Mouse (Mus musculus) gastrocnemius, postnatal 10 days (tissue): ENCODE results near the gene Ercc1. TPM values are rescaled to one million over a fixed set of nuclear protein-coding genes. Genes with fewer than 3 reads are reported as not detected.

Experiments
- DNase-seq: peaks from one replicate; pipeline ENCODE4 v3.0.0; 2021; ENCODE audit warnings: mixed read lengths
- total RNA-seq, 2 experiments: library from RNA; stranded (reverse); gene quantifications; 2 replicates each; pipeline ENCODE4 v1.2.3; 2021

The Ercc1 gene
- total RNA-seq, 2 experiments from 2014 or later: 31.9 to 35.9 TPM

DNA sequence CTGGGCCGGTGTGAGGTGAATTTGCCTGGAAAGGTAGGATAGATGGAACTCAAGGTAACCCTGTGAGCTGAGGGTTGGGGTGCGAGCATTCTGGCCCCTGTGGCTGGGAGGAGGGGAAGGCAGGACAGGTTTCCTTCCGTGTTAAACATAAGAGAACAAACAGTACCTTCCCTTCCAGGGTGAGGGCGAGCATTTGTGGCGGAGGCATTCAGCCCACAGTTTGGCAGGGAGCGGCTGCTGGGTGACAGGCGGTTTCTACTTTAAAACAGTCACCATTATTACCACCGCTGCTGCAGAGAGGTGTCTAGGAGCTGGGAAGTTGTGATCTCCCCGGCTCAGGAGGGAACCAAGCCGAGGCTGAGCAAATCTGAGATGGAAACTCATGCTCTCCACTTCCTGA is 7.5 kb upstream of the Ercc1 start:
- DNase-seq: no peak

DNA sequence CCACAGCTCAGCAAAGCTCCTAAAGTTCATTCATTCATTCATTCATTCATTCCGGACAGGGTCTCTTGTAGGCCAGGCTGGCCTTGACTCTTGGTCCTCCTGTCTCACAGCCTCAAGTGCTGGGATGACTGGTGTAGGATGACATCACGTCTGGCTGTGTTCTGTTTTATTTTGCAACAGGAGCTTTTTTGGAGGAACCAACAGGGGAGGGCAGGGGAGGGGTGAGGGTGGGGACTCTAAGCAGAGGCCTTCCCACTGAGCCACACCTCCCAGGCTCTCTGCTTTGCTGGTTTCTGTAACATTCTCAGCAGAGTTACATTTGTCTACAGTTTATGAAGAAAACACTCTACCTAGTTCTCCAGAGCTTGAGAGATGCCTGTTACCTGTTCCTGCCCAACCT is 6.5 kb upstream of the Ercc1 start:
- DNase-seq: no peak

DNA sequence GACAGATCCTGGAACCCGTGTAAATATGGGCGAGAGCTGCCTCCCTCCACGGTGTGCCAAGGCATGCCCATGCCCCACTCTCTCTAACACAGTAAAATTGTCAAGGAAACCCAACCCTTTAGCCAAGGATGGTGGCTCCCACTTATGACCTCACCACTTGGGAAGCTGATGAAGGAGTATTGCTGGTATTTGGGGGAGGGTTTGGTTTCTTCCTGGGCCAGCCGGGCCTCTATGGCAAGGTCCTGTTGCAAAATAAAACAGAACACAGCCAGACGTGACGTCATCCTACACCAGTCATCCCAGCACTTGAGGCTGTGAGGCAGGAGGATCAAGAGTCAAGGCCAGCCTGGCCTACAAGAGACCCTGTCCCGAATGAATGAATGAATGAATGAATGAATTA is 6.0 kb upstream of the Ercc1 start:
- DNase-seq: no peak

DNA sequence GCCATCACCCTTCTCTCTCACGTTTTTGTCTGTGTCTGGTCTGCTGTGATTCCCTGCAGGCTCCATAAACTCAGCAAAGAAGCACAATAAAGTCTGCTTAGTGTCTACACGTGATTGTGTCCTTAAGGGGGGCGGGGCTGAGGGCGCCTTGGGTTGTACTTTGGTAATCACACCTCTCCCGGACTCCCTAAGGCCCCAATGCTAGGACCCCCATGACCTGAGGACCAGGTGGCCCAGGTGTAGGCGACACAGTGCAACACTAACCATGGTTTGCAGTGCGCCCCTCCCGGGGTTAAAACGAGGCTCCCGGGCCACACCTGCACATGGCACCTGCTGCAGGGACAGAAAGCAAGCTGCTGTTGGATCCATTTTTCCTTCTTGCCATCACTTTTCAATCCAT is 3.3 kb upstream of the Ercc1 start:
- no peak for DNase-seq

DNA sequence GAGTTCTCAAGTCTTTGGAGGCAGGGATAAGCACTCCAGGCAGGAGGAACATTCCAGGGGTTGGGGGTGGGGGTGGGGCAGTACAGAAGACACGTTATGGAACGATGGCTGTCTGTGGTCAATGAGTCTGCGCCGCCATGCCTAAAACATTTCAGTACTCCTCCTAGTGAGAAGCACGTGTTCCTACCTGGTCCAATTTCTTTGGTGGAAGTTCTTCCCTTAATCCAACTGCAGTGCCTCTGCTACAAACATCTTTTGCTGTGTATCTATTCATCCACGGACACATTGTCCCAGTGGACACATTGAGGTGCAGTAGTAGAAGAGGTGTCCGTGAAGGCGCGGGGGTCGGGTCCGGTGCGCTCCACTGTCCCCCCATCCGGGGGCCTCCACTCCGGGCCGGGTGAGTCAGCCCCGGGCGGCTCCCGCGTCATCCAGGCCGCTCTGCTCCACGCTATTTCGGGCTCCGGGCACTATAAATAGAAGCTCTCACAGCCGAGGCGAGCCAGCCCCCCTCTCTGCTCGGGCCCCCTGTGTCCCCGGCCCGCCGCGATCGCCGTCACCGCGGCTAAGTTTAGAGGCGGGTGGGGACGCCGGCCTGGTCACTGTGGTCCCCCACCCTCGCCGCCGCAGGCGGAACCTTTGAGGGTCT is 2.7 kb upstream of the Ercc1 start:
- peak; percentile 59 for DNase-seq

DNA sequence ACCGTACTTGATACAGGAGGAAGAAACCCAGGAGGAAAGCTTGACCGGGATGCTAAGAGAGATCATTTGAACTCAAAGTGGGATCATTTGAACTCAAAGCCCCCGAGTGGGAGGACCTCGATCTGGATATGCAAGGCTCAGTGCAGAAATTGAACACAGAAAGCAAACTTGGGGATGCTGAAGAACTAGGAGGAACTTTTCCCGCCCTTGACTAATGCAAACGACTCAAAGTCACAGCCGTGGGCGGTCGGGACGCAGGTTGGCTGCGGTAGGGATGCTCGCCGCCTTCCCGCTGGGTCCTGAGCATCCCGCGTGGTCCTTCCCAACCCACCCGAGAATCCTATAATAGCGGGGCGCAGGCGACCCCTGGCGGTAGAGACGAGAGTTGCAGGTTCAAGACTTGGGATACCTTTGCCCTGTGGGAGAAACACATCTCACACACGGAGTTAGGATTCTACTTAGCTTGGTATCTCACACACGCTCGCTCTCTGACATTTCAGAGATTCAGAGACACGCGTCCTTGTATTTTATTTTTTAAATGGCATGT is 2.0 kb upstream of the Ercc1 start:
- DNase-seq: peak; percentile 90

DNA sequence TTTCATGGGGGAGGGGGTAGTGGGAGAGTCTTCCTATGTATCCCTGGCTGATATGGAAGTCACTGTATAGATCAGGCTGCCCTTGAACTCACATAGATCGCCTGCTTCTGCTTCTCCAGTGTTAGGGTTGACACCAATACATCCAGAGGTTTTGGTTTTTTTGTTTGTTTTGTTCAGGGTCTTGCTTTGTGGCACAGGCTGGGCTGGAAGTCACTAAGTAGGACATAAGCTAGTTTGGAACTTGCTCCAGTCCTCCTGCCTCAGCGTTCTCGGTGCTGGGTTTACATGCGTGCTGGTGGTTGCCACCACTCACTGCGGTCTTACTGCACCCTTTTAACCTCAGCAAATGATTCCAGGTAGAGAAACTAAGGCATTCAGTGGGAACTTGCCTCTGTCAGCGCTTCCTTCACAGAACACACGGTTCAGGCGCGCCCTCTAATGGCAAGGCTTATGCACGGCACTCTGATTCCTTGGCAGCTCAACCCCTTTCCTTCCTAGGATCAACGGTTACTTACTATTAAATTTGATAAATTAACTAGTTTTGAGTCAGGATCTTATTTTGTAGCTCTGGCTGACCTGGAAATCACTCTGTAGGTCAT is 1.3 kb upstream of the Ercc1 start:
- peak; percentile 71 for DNase-seq

DNA sequence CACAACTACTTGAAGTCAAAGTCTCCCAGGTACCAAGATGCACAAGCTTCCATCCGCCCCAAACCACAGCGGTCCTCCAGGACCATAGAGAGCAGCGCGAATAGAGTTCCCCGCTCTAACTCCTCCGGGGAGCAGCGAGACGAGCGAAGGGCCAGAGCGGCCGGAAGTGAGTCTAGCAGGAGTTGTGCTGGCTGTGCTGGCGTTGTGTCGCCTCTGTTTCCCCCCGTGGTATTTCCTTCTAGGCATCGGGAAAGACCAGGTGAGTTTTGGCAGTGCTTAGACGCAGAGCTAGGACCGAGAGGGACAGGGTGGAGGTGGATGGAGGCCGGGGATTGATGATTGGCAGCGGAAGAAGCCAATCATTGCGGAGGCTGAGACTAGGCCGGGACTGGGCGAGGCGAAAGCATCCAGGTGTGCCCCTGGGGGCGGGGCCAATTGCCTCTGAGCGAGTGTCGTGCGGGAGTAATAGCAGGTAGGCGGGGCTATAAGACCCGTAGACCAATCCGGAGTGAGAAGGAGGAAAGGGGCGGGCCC is 427 bp downstream of the Ercc1 start:
- peak; percentile 87 for DNase-seq

DNA sequence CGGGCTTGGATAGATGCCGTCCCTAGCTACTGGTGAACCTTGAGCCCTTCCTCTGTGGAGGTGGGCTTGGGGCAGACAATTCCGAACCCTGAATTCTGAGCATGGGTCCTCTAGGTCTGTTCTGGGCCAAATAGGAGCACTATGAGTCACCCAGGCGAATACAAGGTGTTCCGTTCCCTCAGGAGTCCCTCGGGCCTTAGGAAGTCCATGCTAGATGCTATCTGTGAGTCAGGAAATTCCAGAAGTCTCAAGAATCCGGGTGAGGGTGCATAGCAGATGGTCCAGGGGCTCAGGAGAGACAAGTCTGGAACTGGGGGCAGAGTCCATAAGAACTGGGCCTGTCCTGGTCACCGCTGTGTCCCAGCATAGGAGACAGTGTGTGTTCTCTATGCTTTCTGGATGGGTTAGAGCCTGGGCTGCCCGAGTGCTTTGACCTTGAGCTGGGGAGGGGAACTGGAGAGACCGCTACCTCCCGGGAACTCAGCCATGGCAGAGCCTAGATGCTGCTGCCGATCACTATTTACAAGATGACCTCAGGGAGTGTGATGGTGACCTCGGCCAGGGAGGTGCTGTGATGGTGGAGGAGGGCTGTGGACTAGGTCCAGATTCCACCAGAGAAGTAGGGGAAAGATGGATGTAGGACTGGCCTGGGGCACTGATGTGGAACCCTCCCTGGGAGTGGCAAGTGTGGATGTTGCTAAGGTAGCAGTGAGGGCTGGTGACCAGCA is 4.8 kb downstream of the Ercc1 start:
- no peak for DNase-seq

DNA sequence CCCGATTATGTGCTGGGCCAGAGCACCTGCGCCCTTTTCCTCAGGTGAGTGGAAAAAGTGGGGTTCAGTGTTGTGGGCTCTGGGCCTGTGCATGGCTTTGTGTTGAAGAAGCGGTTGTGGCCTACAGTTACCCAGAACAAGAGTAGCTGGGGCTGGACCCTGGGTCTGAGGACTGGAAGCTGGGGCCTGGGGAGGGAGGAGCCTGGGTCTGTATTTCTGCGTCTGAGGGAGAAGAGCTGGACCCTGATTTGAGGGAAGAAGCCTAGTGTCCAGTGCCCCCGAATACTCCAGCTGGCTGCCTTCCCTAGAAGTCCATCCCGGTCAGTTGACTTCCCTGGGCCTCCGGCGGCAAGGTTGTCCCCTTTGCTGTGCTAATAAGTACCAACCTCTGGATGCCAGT is 5.6 kb downstream of the Ercc1 start:
- DNase-seq: no peak

DNA sequence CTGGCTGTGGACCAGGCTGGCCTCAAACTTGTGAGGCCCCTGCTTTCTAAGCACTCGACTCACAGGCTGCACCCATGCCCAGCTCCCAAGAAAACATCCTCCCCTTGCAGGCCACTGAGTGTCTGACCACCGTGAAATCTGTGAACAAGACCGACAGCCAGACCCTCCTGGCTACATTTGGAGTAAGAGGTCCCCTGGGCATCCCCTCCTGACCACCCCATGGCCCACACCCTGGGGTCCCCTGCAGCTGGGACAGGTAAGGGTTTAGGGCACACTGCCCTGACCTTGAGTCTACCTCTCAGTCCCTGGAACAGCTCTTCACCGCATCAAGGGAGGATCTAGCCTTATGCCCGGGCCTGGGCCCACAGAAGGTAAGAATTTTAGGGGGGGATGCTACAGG is 10.4 kb downstream of the Ercc1 start:
- no peak for DNase-seq

DNA sequence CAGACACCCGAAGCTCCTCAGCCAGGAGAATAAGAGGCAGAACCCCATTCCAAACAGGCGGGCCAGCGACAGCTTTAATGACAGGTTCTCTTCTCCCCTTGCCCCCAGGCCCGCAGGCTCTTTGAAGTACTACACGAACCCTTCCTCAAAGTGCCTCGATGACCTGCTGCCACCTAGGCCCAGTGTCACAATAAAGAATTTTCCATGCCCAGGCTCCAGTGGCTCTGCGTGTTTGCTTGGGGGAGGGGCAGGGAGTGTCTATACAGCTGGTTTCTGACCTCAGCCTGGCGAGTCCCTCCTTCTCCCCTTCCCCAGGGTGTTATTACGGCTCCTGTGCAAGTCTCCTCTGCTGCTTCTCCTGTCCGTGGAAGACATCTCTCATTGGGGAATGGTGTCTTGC is 11.7 kb downstream of the Ercc1 start:
- no peak for DNase-seq

DNA sequence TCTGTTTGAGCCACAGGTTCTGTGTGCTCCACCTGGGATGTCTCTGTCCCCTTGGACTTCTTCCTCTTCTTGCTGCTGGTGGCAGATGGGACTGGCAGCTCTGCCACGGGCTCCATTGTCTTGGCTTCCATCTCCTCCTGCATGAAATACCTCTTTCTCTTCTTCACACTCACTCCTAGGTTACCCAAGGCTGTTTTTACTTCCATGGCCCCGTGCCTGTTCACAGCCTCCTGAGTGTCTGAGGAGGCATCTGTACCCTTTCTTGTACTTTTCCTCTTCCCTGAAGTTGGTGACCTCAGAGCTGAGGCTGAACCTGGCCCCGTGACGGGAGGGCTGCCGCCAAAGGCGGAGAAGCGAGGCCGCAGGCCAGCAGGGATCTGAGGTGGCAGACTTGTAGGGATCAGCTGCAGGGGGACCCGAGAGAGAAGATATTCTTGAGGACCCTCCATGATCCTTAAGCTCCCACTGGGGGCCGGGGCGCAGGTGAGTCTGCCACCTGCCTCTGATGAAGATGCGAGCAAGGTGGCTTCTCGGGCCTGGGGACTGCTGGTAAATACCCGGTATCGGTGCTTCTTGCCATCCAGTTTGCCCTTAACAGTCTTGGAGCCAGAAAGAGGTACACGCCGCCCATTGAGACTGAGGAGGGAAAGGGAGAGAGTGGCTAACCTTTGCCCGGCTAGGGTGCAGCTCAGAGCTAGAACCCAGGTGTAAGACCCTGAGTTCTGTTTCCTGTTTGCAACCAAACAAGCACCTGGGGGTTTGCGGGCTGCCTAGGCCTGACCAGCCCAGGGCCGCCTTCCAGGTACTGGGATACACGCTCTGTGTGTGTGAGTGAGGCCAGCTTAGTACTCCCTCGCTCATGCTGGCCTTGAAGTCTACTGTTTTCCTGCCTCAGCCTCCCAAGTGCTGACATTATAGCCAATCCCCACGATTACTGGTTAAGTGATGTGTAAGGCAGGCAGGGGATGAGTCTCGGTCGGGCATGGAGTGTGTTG is 13.1 kb downstream of the Ercc1 start:
- peak; percentile 10 for DNase-seq

DNA sequence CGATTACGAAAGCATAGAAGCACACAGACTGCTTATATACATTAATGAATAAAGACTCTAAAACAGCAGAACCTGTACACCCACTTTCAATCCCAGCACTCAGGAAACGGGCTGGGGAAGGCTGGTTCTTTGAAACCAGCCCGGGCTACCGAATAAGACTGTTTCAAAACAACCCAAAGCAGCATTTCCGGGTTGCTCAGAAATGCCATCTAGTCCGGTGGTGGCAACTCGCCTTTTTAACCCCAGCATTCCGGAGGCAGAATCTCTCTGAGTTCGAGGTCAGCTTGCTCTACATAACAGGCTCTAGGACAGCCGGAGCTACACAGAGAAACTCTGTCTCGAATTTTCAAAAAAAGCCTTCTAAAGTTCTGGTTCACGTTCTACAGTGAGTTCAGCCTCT is 14.1 kb downstream of the Ercc1 start:
- DNase-seq: peak; percentile 2

DNA sequence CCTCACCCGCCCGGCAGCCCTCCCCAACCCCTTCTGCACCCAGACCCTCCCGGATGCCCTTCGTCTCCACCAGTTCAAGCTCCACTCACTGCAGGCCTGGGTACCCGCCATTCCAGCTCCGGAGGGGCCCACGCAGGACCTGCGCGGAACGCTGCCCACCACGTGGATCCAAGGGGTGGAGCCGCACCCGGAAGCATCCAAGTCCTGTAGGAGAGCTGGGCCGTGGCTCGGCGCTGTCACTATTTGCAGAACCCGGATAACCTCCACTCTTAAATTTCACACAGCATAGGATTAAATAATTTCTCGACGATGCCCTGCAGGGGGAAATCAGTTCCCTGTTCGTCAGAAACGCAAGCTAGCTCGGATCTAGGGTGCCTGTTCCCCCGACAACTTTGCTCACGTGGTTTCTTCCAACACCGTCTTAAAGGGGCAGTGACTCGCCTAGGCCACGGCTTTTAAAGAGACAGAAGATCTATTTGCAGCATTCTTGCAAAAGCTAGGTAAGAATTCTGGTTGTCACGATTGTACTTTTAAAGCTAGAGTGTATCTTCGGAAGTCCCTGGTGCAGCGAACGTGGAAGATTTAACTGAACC is 14.8 kb downstream of the Ercc1 start, which contains the start of the genes Cd3eap and Ppp1r13l:
Cd3eap (minus strand) TSS at position 185 of the 593 bp plus-strand sequence.
Ppp1r13l (plus strand) TSS at position 451 of the 593 bp plus-strand sequence.
- peak; percentile 86 for DNase-seq

DNA sequence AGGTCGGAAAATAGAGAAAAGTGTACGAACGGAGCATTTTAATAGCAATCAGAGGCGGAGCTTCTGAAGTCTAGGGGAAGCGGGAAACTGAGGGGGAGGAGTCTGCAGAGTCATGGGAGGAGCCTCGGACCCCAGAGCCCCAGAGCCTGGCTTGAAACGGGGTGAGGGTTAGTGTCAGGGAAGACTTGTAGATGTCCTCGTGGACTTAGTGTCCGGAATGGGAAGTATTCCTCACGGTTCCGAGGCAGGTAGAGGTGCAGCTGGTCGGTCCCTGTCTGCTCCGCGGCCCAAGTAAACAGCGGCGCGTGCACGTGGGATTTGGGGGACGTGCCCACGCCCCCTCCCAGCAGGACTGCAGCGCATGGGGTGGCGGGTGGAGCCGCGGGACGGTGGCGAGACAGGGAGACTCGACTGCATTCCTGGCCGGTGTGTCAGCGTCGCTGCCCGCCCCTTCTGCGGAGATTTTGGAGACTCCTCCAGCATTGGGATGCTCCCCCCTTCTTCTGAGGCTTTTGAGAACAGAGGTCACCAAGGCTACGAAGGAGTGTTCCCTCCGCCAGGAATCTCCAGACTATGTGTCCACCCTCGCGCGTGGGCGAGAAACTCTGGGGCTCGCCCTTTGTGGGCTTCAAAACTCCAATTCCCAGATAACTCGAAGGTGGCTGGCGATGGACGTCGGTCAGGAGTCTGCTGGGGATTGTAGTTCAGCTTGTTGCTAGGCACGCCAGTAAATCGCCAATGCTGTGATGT is 15.5 kb downstream of the Ercc1 start:
- peak; percentile 63 for DNase-seq

DNA sequence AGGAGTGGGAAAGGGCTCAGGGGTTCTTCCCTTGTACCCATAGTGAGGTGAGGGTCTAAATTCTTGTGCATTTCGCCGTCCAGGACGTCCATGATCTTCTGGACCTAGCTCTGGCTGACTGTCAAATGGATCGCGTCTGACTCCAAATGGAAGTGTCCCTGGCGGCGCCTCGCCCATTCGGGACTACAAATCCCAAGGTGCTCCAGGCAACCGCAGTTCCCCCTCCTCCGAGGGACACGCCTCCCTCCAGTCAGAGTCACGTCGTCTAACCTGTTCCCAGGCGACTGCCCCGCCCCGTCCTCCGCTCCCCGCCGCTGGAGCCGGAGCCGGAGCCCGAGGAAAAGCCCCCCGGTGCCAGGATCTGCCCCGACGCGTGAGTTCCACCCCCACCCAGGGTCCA is 16.4 kb downstream of the Ercc1 start:
- peak; percentile 82 for DNase-seq

DNA sequence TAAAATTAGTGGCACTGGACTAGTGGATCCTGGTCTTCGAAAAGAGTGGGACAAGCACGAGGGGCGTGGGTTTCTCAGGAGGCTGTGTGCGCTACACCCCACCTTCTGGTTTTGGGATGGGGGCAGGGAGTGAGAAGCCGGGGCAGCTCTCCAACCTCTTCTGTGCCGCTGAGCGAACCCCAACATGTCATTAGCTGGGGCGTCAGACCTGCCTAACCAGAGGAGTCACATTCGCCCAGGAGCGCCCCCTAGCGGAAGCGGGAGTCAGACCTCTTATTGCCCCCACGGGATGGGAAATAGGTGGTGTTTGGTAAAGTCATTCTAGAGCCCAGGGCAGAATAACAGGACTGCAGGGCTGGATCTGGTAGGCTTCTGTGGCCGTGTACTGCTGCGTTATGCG is 17.1 kb downstream of the Ercc1 start:
- peak; percentile 79 for DNase-seq

DNA sequence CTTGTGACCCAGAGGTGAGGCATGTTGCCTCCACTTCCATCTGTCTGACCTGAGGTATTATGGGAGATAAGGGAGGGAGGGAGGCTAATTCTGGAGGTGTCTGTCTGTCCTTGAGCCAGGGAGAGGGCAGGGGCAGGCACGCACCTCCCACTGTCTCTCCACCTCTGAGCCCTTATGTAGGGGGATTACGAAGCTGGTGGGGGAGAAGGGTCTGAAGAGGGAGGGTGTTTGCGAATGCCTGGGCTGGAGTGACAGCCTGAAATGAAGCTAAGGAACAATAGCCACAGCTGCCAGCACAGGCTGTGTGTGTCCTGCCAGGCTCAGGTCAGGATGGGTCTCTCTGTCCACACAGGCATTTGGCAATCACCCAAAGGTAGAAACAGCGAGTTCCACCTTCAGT is 17.7 kb downstream of the Ercc1 start:
- no peak for DNase-seq

DNA sequence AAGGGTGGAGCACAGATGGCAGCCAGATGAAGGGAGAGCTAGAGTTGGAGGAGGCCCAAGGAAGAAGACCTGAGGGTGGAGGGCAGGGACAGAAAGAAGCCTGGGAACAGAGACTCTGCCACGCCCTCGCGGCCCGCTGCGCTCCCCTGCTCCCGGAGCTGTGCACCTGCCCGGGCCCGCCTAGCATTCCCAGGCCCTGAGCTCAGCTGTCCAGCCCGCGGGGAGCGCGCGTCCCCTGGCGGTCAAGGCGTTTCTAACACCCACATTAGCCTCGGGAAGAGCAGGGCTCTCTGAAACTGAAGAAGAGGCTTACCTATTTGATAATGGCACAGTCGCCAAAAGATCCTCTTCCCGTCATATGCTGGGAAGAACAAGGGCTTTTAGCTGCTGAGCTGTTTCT is 19.3 kb downstream of the Ercc1 start:
- DNase-seq: peak; percentile 80

DNA sequence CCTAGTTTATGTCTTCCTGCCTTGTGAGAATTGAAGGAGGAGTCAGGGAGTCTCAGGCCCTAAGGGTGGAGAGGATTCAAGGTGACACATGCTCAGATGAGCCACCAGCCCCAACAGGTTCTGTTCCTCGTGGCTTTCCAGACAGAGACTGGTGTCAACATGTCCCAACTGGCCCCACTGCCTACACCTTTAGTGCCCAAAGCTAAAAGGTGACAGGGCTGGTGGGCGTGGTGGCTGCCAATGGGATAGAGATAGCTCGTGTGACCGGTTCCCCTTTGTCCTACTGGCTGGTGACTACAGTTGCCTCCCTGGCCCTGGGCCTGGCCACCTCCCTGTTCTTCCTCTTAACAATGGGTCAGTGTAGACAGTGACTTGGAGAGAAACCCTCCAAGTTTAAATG is 20.8 kb downstream of the Ercc1 start:
- no peak for DNase-seq
